ENCODE assay signal across 27 mouse cellular contexts in genomic region chr2:7344951-7345350, GRCm38 (mm10).
DNase-seq lines count a peak whose midpoint lies in the region; ATAC-seq lines count a peak whose summit lies in the region.
"Had no signal": no experiment of that assay in that cellular context is flagged by ENCODE, and none has a peak within 500 bp of the region (broad histone marks: within the 10 kb centered on the region; RNA-seq: fewer than 3 reads in every experiment).

No protein-coding gene starts in this region.

- no peaks in the 10 kb centered on the region for H3K36me3 ChIP-seq in embryonic facial prominence, embryonic 14.5 days (ENCODE audit: control insufficient read depth, insufficient read depth, low read length)
- H3K36me3 ChIP-seq in embryonic facial prominence, embryonic 10.5 days (replicated peaks): no peaks in the 10 kb centered on the region
- H3K36me3 ChIP-seq in forebrain, embryonic 14.5 days (ENCODE audit: control insufficient read depth, insufficient read depth, low read length): no peaks in the 10 kb centered on the region
- H3K36me3 ChIP-seq: embryonic facial prominence, embryonic 12.5 days; embryonic facial prominence, embryonic 15.5 days; G1E had no signal

- no peak overlapping the region for H3K4me2 ChIP-seq in embryonic facial prominence, embryonic 14.5 days (ENCODE audit: low read depth, low read length)
- no peak overlapping the region for H3K4me2 ChIP-seq in forebrain, embryonic 14.5 days (ENCODE audit: low read length)
- H3K4me2 ChIP-seq: embryonic facial prominence, embryonic 12.5 days; embryonic facial prominence, embryonic 15.5 days; forebrain, embryonic 13.5 days had no signal

- H3K4me3 ChIP-seq in embryonic facial prominence, embryonic 14.5 days (ENCODE audit: low read depth, low read length): no peak overlapping the region
- H3K4me3 ChIP-seq in embryonic facial prominence, embryonic 10.5 days: no peak overlapping the region
- no peak overlapping the region for H3K4me3 ChIP-seq in forebrain, embryonic 14.5 days (ENCODE audit: low read depth, low read length)
- H3K4me3 ChIP-seq: embryonic facial prominence, embryonic 12.5 days; embryonic facial prominence, embryonic 15.5 days; erythroblast, embryonic 14.5 days; forebrain, embryonic 13.5 days had no signal

- H3K27me3 ChIP-seq in embryonic facial prominence, embryonic 14.5 days (replicated peaks; ENCODE audit: control insufficient read depth, insufficient read depth, low read length): no peaks in the 10 kb centered on the region
- no peaks in the 10 kb centered on the region for H3K27me3 ChIP-seq in embryonic facial prominence, embryonic 10.5 days (replicated peaks; ENCODE audit: low read depth, poor library complexity, severe bottlenecking)
- no peaks in the 10 kb centered on the region for H3K27me3 ChIP-seq in forebrain, embryonic 14.5 days (replicated peaks; ENCODE audit: control insufficient read depth, insufficient read depth, low read length)
- H3K27me3 ChIP-seq: CH12.LX; embryonic facial prominence, embryonic 12.5 days; embryonic facial prominence, embryonic 15.5 days; forebrain, embryonic 13.5 days; Patski had no signal

- intact Hi-C loops in left cerebral cortex, postnatal 4 days (cut with DNase I): no loop called here

- no peaks in the 10 kb centered on the region for H3K9me3 ChIP-seq in embryonic facial prominence, embryonic 14.5 days (ENCODE audit: control insufficient read depth, low read length)
- H3K9me3 ChIP-seq in embryonic facial prominence, embryonic 10.5 days: no peaks in the 10 kb centered on the region
- no peaks in the 10 kb centered on the region for H3K9me3 ChIP-seq in forebrain, embryonic 14.5 days (replicated peaks; ENCODE audit: control insufficient read depth, low read length)
- H3K9me3 ChIP-seq: embryonic facial prominence, embryonic 12.5 days; embryonic facial prominence, embryonic 15.5 days; forebrain, embryonic 13.5 days; G1E had no signal

- H3K4me1 ChIP-seq in embryonic facial prominence, embryonic 14.5 days (ENCODE audit: control insufficient read depth, insufficient read depth, low read length): no peaks in the 10 kb centered on the region
- peaks cover 5% of the 10 kb centered on the region for H3K4me1 ChIP-seq in embryonic facial prominence, embryonic 10.5 days
- H3K4me1 ChIP-seq in forebrain, embryonic 14.5 days (ENCODE audit: control insufficient read depth, insufficient read depth, low read length): no peaks in the 10 kb centered on the region
- H3K4me1 ChIP-seq: forebrain, embryonic 13.5 days had no signal

- no peak overlapping the region for H3K27ac ChIP-seq in embryonic facial prominence, embryonic 14.5 days (replicated peaks; ENCODE audit: low read depth, low read length)
- no peak overlapping the region for H3K27ac ChIP-seq in embryonic facial prominence, embryonic 10.5 days (replicated peaks)
- no peak overlapping the region for H3K27ac ChIP-seq in forebrain, embryonic 14.5 days (ENCODE audit: low read depth, low read length)
- H3K27ac ChIP-seq: embryonic facial prominence, embryonic 12.5 days; embryonic facial prominence, embryonic 15.5 days; forebrain, embryonic 13.5 days had no signal

- no peak for ATAC-seq in embryonic facial prominence, embryonic 14.5 days (ENCODE audit: low read depth)
- no peak for ATAC-seq in forebrain, embryonic 14.5 days
- ATAC-seq: activated CD4-positive, CD25-positive, alpha-beta regulatory T cell, adult 4 months; CD4-positive, CD25-positive, alpha-beta regulatory T cell, adult 4 months; forebrain, embryonic 13.5 days; forebrain, embryonic 16.5 days; Patski had no signal

- DNase-seq in embryonic facial prominence, embryonic 14.5 days (ENCODE audit: low spot score): peak; percentile 56
- no peak for DNase-seq in embryonic facial prominence, embryonic 10.5 days (ENCODE audit: low spot score)
- peak; percentile 93 for DNase-seq in Muller cell, postnatal 12 days (ENCODE audit: inconsistent ontology term)
- peak; percentile 44 for DNase-seq in fibroblast of lung, adult 2 months (ENCODE audit: low read depth)
- peak; percentile 40 for DNase-seq in retina, postnatal 1 day
- DNase-seq in forebrain, embryonic 14.5 days (ENCODE audit: low spot score): no peak
- no peak for DNase-seq in left cerebral cortex, postnatal 4 days
- DNase-seq: adrenal gland, adult 8-10 months; adrenal gland, postnatal 14 days; adrenal gland, postnatal 36 days; B cell, adult 2 months; cerebellum, adult 11-12 months; cerebellum, adult 2 months; cerebellum, adult 9-10 months; cerebellum, postnatal 10 days; cerebellum, postnatal 25 days; embryo, embryonic 11 days had no signal

- no peak overlapping the region for H3K9ac ChIP-seq in embryonic facial prominence, embryonic 14.5 days (ENCODE audit: low read depth, low read length)
- no peak overlapping the region for H3K9ac ChIP-seq in forebrain, embryonic 14.5 days (ENCODE audit: low read length)
- H3K9ac ChIP-seq: embryonic facial prominence, embryonic 12.5 days; embryonic facial prominence, embryonic 15.5 days; forebrain, embryonic 13.5 days had no signal

- 64% methylated on average over 2 of the region's 2 CpGs for WGBS in embryonic facial prominence, embryonic 14.5 days
- 85% methylated on average over 2 of the region's 2 CpGs for WGBS in embryonic facial prominence, embryonic 10.5 days
- 95% methylated on average over 2 of the region's 2 CpGs for WGBS in forebrain, embryonic 14.5 days

Comparison
In these comparisons a context has a peak if more than half of its experiments do, and no peak if none do; other contexts are left out.
1. DNase-seq: peak in embryonic facial prominence, embryonic 14.5 days (single experiment), Muller cell, postnatal 12 days (single experiment), fibroblast of lung, adult 2 months (single experiment) and retina, postnatal 1 day (single experiment); none in embryonic facial prominence, embryonic 10.5 days (single experiment), forebrain, embryonic 14.5 days (single experiment) and left cerebral cortex, postnatal 4 days (single experiment).